Mouse (Mus musculus): ENCODE measurements around the gene Camkk1. TPM values are rescaled to one million over a fixed set of nuclear protein-coding genes. Genes with fewer than 3 reads are reported as not detected.

Gene Camkk1
- polyA plus RNA-seq, 1 experiment, result 8.7 TPM

DNA sequence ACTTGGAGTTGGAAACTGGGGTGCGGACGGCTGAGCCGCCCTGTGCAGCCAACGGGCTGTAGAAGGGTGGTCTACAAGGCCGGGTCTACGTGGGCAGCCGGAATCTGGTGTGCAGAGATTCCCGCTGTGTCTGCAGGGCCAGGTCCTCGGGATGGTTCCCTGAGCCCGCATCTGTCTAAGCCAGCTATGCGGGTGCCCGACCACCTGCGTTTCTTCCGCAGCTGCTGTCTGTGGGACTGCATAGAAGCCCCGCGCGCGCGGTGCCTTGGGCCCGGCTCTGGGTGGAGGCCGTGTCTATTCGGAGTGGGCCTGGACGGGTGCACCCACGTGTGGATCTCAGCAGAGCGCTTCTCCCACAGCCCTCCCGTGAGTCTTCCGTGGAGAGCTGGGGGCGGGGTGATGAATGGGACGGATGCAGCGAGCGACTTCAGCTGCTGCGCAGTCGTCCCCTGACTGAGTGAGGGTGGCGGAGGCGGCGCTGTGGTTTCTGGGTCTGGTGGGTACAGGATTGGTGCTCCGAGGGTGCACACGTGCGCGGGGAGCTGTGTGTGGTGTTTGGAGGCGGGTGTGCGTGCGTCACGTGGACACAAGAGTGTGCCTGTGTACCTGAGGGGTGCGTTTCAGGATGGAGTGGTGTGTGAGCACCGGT is 463 bp downstream of the Camkk1 start:
- under 1% methylated on average over 46 of the region's 46 CpGs for WGBS
- no peak for TF ChIP-seq CTCF (IDR thresholded peaks at IDR 0.05; ENCODE audit: control insufficient read depth, insufficient read depth, low read length)
- no peak for TF ChIP-seq POLR2A (IDR thresholded peaks at IDR 0.05; ENCODE audit: borderline replicate concordance, control insufficient read depth, low read depth, low read length)
- Histone ChIP-seq H3K27ac (ENCODE audit: control insufficient read depth, insufficient read depth, low read depth, low read length, poor library complexity) (no peak overlapping the region), H3K4me1 (ENCODE audit: control insufficient read depth, insufficient read depth, low read length) (peaks cover 10% of the 10 kb centered on the region), H3K4me3 (replicated peaks; ENCODE audit: control insufficient read depth, low read depth, low read length) (peak overlapping the region; percentile 56)

DNA sequence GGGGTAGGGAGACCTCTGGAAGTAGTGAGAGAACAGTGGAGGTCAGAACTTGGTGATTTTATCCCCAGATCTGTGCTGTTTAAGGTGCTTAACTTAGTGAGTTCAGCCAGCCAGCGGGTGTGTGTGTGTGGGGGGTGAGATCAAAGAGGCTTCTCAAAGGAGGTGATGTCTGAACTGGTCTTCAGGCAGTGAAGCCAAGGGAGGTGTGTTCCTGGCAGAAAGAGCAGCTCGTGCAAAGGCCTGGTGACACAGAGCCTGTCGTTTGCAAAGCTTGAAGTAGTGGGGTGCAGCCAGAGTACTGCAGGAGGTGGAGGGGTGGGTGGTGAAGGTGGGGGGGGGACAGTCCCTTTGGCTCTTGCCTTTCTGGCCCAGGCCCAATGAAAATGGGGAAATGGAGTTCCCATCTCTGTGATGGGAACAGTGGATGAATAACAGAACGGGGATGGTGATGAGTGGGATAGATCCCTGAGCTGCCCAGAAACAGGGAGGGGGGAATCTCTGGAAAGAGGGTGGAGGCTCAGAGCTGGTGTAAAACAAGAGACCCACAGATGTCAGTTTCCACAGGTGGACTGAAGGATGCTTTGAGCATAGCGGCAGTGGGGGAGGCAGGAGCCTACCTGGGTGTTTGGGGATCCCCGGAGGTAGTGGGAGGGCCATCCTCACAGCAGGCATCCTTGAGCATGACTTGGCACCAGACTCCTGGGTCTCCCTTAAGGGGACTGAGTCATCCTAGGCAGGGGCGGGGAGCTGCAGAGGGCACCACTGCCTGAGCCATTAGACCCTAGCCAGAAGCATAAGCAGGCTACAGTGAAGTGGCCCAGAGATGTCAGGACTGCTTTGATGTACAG is 2.4 kb downstream of the Camkk1 start:
- Histone ChIP-seq H3K4me3 (replicated peaks; ENCODE audit: control insufficient read depth, low read depth, low read length) (no peak overlapping the region), H3K4me1 (ENCODE audit: control insufficient read depth, insufficient read depth, low read length) (peaks cover 12% of the 10 kb centered on the region), H3K27ac (ENCODE audit: control insufficient read depth, insufficient read depth, low read depth, low read length, poor library complexity) (no peak overlapping the region)
- no peak for TF ChIP-seq CTCF (IDR thresholded peaks at IDR 0.05; ENCODE audit: control insufficient read depth, insufficient read depth, low read length)
- 79% methylated on average over 7 of the region's 7 CpGs for WGBS

DNA sequence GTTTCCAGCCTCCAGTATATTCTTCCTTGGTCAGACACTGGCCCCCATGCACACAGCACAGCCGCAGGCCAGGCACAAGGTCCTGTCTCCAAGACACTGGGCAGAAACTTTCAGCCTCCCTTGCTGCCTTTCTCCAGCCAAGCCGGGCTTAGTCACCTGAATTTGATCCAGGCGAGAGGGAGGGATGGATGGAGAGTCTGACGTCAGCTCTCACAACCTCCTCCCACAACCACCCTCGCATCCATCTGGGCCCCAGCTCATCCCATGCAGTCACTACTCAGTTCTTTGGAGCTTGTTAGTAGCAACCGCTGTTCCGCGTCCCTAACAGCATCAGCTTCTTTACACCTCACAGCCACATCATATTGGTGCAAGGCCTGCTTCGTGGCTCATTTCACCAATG is 4.3 kb downstream of the Camkk1 start:
- 77% methylated on average over 9 of the region's 9 CpGs for WGBS
- no peak for TF ChIP-seq CTCF (IDR thresholded peaks at IDR 0.05; ENCODE audit: control insufficient read depth, insufficient read depth, low read length)
- no peak for TF ChIP-seq POLR2A (IDR thresholded peaks at IDR 0.05; ENCODE audit: borderline replicate concordance, control insufficient read depth, low read depth, low read length)
- Histone ChIP-seq H3K4me1 (ENCODE audit: control insufficient read depth, insufficient read depth, low read length) (peaks cover 12% of the 10 kb centered on the region), H3K4me3 (replicated peaks; ENCODE audit: control insufficient read depth, low read depth, low read length) (no peak overlapping the region), H3K27ac (ENCODE audit: control insufficient read depth, insufficient read depth, low read depth, low read length, poor library complexity) (no peak overlapping the region)

DNA sequence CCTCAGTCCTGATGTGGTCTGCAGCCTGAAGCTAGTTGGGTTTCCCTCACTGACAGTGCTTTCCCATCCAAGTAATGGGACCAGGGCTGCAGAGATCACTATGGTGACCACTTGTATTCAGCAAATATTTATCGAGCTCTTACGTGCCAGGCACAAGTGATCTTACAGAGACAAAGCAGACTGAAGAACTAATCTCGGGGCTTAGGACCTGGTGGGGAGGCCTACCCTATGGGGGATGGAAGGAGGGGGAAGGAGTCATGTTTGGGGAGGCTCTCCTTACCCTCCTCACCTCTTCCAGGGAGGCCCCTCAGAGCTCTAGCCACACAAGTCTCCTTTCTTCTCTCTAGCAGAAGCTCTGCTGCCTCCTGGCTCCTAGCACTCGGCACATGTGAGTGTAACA is 5.0 kb downstream of the Camkk1 start:
- Histone ChIP-seq H3K4me3 (replicated peaks; ENCODE audit: control insufficient read depth, low read depth, low read length) (no peak overlapping the region), H3K27ac (ENCODE audit: control insufficient read depth, insufficient read depth, low read depth, low read length, poor library complexity) (peak overlapping the region; percentile 42; the same call in 1 of the 2 replicates), H3K4me1 (ENCODE audit: control insufficient read depth, insufficient read depth, low read length) (peaks cover 12% of the 10 kb centered on the region)
- TF ChIP-seq POLR2A (IDR thresholded peaks at IDR 0.05; ENCODE audit: borderline replicate concordance, control insufficient read depth, low read depth, low read length) (no peak), CTCF (IDR thresholded peaks at IDR 0.05; ENCODE audit: control insufficient read depth, insufficient read depth, low read length) (no peak)
- 49% methylated on average over 4 of the region's 4 CpGs for WGBS

DNA sequence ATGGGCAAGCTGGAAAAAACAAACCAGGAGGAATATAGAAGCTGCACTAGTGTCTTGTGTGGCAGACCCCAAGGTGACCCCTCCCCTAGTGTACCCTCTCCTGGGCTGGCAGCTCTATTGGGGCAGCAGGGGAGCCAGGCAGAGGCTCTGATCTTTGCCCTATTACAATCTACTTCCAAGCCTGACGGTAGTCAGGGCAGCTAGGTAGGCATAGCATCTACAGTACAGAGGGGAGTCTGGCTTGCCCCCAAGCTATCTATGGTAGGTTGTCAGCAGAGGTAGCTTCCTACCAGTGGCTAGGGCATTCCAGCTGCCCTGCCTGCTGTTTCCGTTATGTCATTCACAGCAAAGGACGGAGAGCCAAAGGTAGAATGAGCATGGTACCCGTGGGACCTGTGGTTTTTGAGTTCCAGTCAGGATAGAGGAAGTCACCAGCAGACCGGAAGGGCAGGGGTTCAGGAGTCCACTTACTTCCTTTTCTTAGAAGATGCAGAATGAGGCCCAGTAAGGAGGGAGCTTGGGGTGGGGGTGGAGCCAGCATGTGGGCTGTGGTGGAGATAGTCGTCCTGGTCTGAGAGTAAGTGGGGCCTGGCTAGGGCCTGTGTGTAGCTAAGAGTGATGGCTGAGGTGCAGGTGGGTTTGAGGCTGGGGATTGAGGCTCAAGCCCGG is 5.6 kb downstream of the Camkk1 start:
- TF ChIP-seq POLR2A (IDR thresholded peaks at IDR 0.05; ENCODE audit: borderline replicate concordance, control insufficient read depth, low read depth, low read length) (no peak), CTCF (IDR thresholded peaks at IDR 0.05; ENCODE audit: control insufficient read depth, insufficient read depth, low read length) (no peak)
- Histone ChIP-seq H3K4me1 (ENCODE audit: control insufficient read depth, insufficient read depth, low read length) (peaks cover 12% of the 10 kb centered on the region), H3K4me3 (replicated peaks; ENCODE audit: control insufficient read depth, low read depth, low read length) (no peak overlapping the region), H3K27ac (ENCODE audit: control insufficient read depth, insufficient read depth, low read depth, low read length, poor library complexity) (peak overlapping the region; percentile 42)
- 4% methylated on average over 7 of the region's 7 CpGs for WGBS

DNA sequence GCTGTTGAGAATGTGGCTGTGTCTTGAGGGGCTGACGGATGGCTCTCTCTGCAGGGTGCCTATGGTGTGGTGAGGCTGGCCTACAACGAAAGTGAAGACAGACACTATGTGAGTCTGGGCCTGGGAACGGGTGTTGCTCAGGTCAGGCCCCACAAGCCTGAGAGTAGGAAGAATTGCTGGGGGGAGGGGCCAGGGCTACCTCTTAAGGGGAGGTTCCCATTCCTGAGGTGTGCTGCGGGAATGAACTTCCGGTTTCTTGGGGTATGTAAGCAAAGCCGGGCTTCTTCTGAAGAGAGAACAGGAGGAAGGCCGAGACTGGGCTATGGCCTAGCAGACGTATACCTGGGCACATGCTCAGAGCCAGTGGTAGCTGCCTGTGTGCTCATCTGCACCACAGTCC is 8.2 kb downstream of the Camkk1 start:
- WGBS, result 54% methylated on average over 8 of the region's 8 CpGs
- Histone ChIP-seq H3K27ac (ENCODE audit: control insufficient read depth, insufficient read depth, low read depth, low read length, poor library complexity) (no peak overlapping the region), H3K4me1 (ENCODE audit: control insufficient read depth, insufficient read depth, low read length) (peaks cover 9% of the 10 kb centered on the region), H3K4me3 (replicated peaks; ENCODE audit: control insufficient read depth, low read depth, low read length) (no peak overlapping the region)
- TF ChIP-seq CTCF (IDR thresholded peaks at IDR 0.05; ENCODE audit: control insufficient read depth, insufficient read depth, low read length) (no peak), POLR2A (IDR thresholded peaks at IDR 0.05; ENCODE audit: borderline replicate concordance, control insufficient read depth, low read depth, low read length) (no peak)

DNA sequence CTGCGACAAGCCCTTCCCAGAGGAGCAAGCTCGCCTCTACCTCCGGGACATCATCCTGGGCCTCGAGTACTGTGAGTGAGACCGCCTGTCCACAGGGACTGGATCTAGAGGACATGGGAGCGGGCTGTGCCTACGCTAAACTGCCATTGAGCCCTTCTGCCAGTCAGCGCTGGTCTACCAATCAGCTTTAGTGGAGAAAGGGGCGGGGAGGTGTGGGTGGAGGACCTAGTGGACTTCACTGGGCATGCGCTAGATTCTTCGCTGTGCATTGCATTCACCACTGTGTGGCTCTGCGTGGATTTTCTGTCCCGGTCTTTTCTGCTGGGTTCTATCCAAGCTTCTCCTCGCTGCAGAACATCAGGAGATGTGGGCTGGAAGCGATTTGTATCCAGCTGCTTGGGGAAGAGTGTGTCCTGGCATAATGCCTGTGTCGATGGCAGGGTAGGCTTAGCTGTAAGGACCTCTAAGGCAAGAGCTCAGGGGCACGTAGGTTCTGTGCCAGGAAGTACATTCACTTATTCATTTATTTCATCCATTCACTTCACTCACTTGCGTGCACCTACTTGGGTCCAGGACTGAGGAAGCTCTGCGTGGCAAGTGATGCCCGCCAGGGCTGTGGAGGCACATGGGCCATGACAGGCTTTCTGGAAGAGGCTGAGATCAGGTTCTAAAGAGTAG is 12.2 kb downstream of the Camkk1 start:
- Histone ChIP-seq H3K4me1 (ENCODE audit: control insufficient read depth, insufficient read depth, low read length) (no peaks in the 10 kb centered on the region; the same call in 1 of the 2 replicates), H3K4me3 (replicated peaks; ENCODE audit: control insufficient read depth, low read depth, low read length) (peak overlapping the region; percentile 38), H3K27ac (ENCODE audit: control insufficient read depth, insufficient read depth, low read depth, low read length, poor library complexity) (no peak overlapping the region; the same call in 1 of the 2 replicates)
- WGBS, result 30% methylated on average over 20 of the region's 20 CpGs
- TF ChIP-seq POLR2A (IDR thresholded peaks at IDR 0.05; ENCODE audit: borderline replicate concordance, control insufficient read depth, low read depth, low read length) (no peak), CTCF (IDR thresholded peaks at IDR 0.05; ENCODE audit: control insufficient read depth, insufficient read depth, low read length) (no peak)

DNA sequence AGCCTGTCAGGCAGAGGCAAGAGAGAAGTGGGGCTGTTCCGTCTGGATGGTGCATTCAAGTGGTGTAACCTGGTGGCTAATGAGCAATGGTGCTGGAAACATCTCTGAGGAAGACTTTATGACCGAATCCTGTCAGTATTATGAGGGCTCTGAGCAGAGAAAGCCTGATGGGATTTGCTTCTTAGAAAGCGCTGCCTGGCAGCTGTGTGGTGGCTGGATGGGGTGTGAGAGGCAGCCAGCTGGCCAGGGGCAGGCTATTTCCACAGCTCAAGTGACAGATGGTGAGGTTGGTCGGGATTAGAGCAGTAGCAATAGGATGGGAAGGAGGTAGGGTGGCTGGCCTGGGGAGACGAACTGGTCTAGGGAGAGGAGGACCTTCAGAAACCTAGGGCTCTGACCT is 12.7 kb downstream of the Camkk1 start:
- Histone ChIP-seq H3K27ac (ENCODE audit: control insufficient read depth, insufficient read depth, low read depth, low read length, poor library complexity) (no peak overlapping the region), H3K4me1 (ENCODE audit: control insufficient read depth, insufficient read depth, low read length) (no peaks in the 10 kb centered on the region; the same call in 1 of the 2 replicates), H3K4me3 (replicated peaks; ENCODE audit: control insufficient read depth, low read depth, low read length) (no peak overlapping the region)
- no peak for TF ChIP-seq POLR2A (IDR thresholded peaks at IDR 0.05; ENCODE audit: borderline replicate concordance, control insufficient read depth, low read depth, low read length)
- no peak for TF ChIP-seq CTCF (IDR thresholded peaks at IDR 0.05; ENCODE audit: control insufficient read depth, insufficient read depth, low read length)
- 87% methylated on average over 5 of the region's 5 CpGs for WGBS
